Mouse (Mus musculus): ENCODE results near the gene Kcnip1. TPM values are rescaled to one million over a fixed set of nuclear protein-coding genes. Genes with fewer than 3 reads are reported as not detected.

Gene Kcnip1
- polyA plus RNA-seq, 2 experiments, result 0.10 to 0.25 TPM

- WGBS (ENCODE audit: insufficient replicate concordance), result 44% methylated on average over 2 of the region's 2 CpGs
- H3K27ac ChIP-seq, result no peak overlapping the region
- H3K4me3 ChIP-seq (ENCODE audit: insufficient read depth in 1 of 2, low read depth in 2 of 2, low read length in 2 of 2), result no peak overlapping the region
- DNase-seq (ENCODE audit: low read depth in 3 of 3, low spot score in 3 of 3) (no peak), ATAC-seq (ENCODE audit: insufficient read depth) (no peak)
- no peaks in the 10 kb centered on the region for H3K9me3 ChIP-seq (ENCODE audit: control insufficient read depth, low read length)
- H3K36me3 ChIP-seq (replicated peaks; ENCODE audit: control insufficient read depth, insufficient read depth, low read depth), result no peaks in the 10 kb centered on the region
- H3K9ac ChIP-seq (replicated peaks), result no peak overlapping the region
- H3K27me3 ChIP-seq (ENCODE audit: control insufficient read depth, insufficient read depth, low read length), result no peaks in the 10 kb centered on the region
- TF ChIP-seq CTCF (IDR thresholded peaks at IDR 0.05; ENCODE audit: low read depth) (no peak), EP300 (IDR thresholded peaks at IDR 0.05; ENCODE audit: low read depth) (no peak)
- H3K4me2 ChIP-seq (ENCODE audit: low read depth), result no peak overlapping the region
- no peaks in the 10 kb centered on the region for H3K4me1 ChIP-seq (replicated peaks; ENCODE audit: control insufficient read depth in 2 of 2, insufficient read depth in 2 of 2, low read length in 1 of 2)
These were observed 338.5 kb downstream of the Kcnip1 start for GRCm38 (mm10) chr11:33654485-33654884.

- DNase-seq (ENCODE audit: low read depth in 3 of 3, low spot score in 3 of 3), result no peak
- Histone ChIP-seq H3K4me3 (ENCODE audit: insufficient read depth in 1 of 2, low read depth in 2 of 2, low read length in 2 of 2) (no peak overlapping the region), H3K9me3 (ENCODE audit: control insufficient read depth, low read length) (no peaks in the 10 kb centered on the region), H3K27ac (no peak overlapping the region), H3K27me3 (ENCODE audit: control insufficient read depth, insufficient read depth, low read length) (no peaks in the 10 kb centered on the region), H3K36me3 (replicated peaks; ENCODE audit: control insufficient read depth, insufficient read depth, low read depth) (no peaks in the 10 kb centered on the region), H3K4me1 (replicated peaks; ENCODE audit: control insufficient read depth in 2 of 2, insufficient read depth in 2 of 2, low read length in 1 of 2) (no peaks in the 10 kb centered on the region), H3K9ac (replicated peaks) (no peak overlapping the region), H3K4me2 (ENCODE audit: low read depth) (no peak overlapping the region)
- no peak for ATAC-seq (ENCODE audit: insufficient read depth)
- no peak for TF ChIP-seq EP300 (IDR thresholded peaks at IDR 0.05; ENCODE audit: low read depth)
- TF ChIP-seq CTCF (IDR thresholded peaks at IDR 0.05; ENCODE audit: low read depth), result no peak
- 54% methylated on average over 2 of the region's 2 CpGs for WGBS (ENCODE audit: insufficient replicate concordance)
These were observed 343.6 kb downstream of the Kcnip1 start for GRCm38 (mm10) chr11:33649358-33649757.

- H3K4me3 ChIP-seq (ENCODE audit: insufficient read depth in 1 of 2, low read depth in 2 of 2, low read length in 2 of 2), result no peak overlapping the region
- no peak for ATAC-seq (ENCODE audit: insufficient read depth)
These were observed 355.8 kb downstream of the Kcnip1 start for GRCm38 (mm10) chr11:33637107-33637506.

GRCm38 (mm10) chr11:33627136-33627742 lies 365.7 kb downstream of the Kcnip1 start:
- H3K27ac ChIP-seq, result no peak overlapping the region
- H3K36me3 ChIP-seq (replicated peaks; ENCODE audit: control insufficient read depth, insufficient read depth, low read depth), result no peaks in the 10 kb centered on the region
- no peak overlapping the region for H3K4me2 ChIP-seq (ENCODE audit: low read depth)
- TF ChIP-seq EP300 (IDR thresholded peaks at IDR 0.05; ENCODE audit: low read depth) (no peak), CTCF (IDR thresholded peaks at IDR 0.05; ENCODE audit: low read depth) (no peak)
- no peak for DNase-seq (ENCODE audit: low read depth in 3 of 3, low spot score in 3 of 3)
- no peak for ATAC-seq (ENCODE audit: insufficient read depth)
- H3K9me3 ChIP-seq (ENCODE audit: control insufficient read depth, low read length), result no peaks in the 10 kb centered on the region
- no peak overlapping the region for H3K9ac ChIP-seq (replicated peaks)
- H3K4me1 ChIP-seq (replicated peaks; ENCODE audit: control insufficient read depth in 2 of 2, insufficient read depth in 2 of 2, low read length in 1 of 2), result no peaks in the 10 kb centered on the region
- no peaks in the 10 kb centered on the region for H3K27me3 ChIP-seq (ENCODE audit: control insufficient read depth, insufficient read depth, low read length)
- 52% methylated on average over 4 of the region's 4 CpGs for WGBS (ENCODE audit: insufficient replicate concordance)
- H3K4me3 ChIP-seq (ENCODE audit: insufficient read depth in 1 of 2, low read depth in 2 of 2, low read length in 2 of 2), result no peak overlapping the region

More at GRCm38 (mm10) chr11:33637107-33637506, 355.8 kb downstream of the Kcnip1 start:
- TF ChIP-seq CTCF (IDR thresholded peaks at IDR 0.05; ENCODE audit: low read depth), result no peak
- TF ChIP-seq EP300 (IDR thresholded peaks at IDR 0.05; ENCODE audit: low read depth), result no peak
- H3K9me3 ChIP-seq (ENCODE audit: control insufficient read depth, low read length), result no peaks in the 10 kb centered on the region
- no peaks in the 10 kb centered on the region for H3K36me3 ChIP-seq (replicated peaks; ENCODE audit: control insufficient read depth, insufficient read depth, low read depth)
- no peak overlapping the region for H3K9ac ChIP-seq (replicated peaks)
- DNase-seq (ENCODE audit: low read depth in 3 of 3, low spot score in 3 of 3), result no peak
- no peaks in the 10 kb centered on the region for H3K27me3 ChIP-seq (ENCODE audit: control insufficient read depth, insufficient read depth, low read length)
- 17% methylated on average over 2 of the region's 2 CpGs for WGBS (ENCODE audit: insufficient replicate concordance)
- H3K27ac ChIP-seq, result no peak overlapping the region
- H3K4me1 ChIP-seq (replicated peaks; ENCODE audit: control insufficient read depth in 2 of 2, insufficient read depth in 2 of 2, low read length in 1 of 2), result no peaks in the 10 kb centered on the region
- H3K4me2 ChIP-seq (ENCODE audit: low read depth), result no peak overlapping the region

- Histone ChIP-seq H3K36me3 (replicated peaks; ENCODE audit: control insufficient read depth, insufficient read depth, low read depth) (no peaks in the 10 kb centered on the region), H3K9me3 (ENCODE audit: control insufficient read depth, low read length) (no peaks in the 10 kb centered on the region), H3K4me1 (replicated peaks; ENCODE audit: control insufficient read depth in 2 of 2, insufficient read depth in 2 of 2, low read length in 1 of 2) (no peaks in the 10 kb centered on the region), H3K4me2 (ENCODE audit: low read depth) (no peak overlapping the region), H3K27me3 (ENCODE audit: control insufficient read depth, insufficient read depth, low read length) (no peaks in the 10 kb centered on the region), H3K27ac (no peak overlapping the region), H3K9ac (replicated peaks) (no peak overlapping the region), H3K4me3 (ENCODE audit: insufficient read depth in 1 of 2, low read depth in 2 of 2, low read length in 2 of 2) (no peak overlapping the region)
- 5% methylated on average over 15 of the region's 15 CpGs for WGBS (ENCODE audit: insufficient replicate concordance)
- DNase-seq (ENCODE audit: low read depth in 3 of 3, low spot score in 3 of 3), result peak in 1 of 3 experiments; percentile 1
- TF ChIP-seq CTCF (IDR thresholded peaks at IDR 0.05; ENCODE audit: low read depth) (peak; percentile 85), EP300 (IDR thresholded peaks at IDR 0.05; ENCODE audit: low read depth) (no peak)
- ATAC-seq (ENCODE audit: insufficient read depth), result no peak
These were observed 378.7 kb downstream of the Kcnip1 start for GRCm38 (mm10) chr11:33614218-33614617.

Data from liver, embryonic 14.5 days (tissue).